Mouse (Mus musculus): Measurements from ENCODE around the gene Etnk2.

Gene Etnk2

GRCm38 (mm10) chr1:133382552-133383155, 19.3 kb downstream of the Etnk2 start:
- DNase-seq (ENCODE audit: low spot score): no peak

GRCm38 (mm10) chr1:133383157-133383783, 19.9 kb downstream of the Etnk2 start:
- no peak for DNase-seq (ENCODE audit: low spot score)

- DNase-seq (ENCODE audit: low spot score): peak; percentile 74
These were observed 22.1 kb downstream of the Etnk2 start for GRCm38 (mm10) chr1:133385506-133385905.

GRCm38 (mm10) chr1:133386209-133386608, 22.8 kb downstream of the Etnk2 start:
- no peak for DNase-seq (ENCODE audit: low spot score)

GRCm38 (mm10) chr1:133387539-133388268, 24.3 kb downstream of the Etnk2 start:
- no peak for DNase-seq (ENCODE audit: low spot score)

- no peak for DNase-seq (ENCODE audit: low spot score)
These were observed 31.3 kb downstream of the Etnk2 start for GRCm38 (mm10) chr1:133394702-133395101.

- no peak for DNase-seq (ENCODE audit: low spot score)
These were observed 33.3 kb downstream of the Etnk2 start for GRCm38 (mm10) chr1:133396693-133397092.

GRCm38 (mm10) chr1:133397094-133397482, 33.7 kb downstream of the Etnk2 start:
- DNase-seq (ENCODE audit: low spot score): no peak

GRCm38 (mm10) chr1:133397483-133398237, 34.3 kb downstream of the Etnk2 start:
- no peak for DNase-seq (ENCODE audit: low spot score)

- no peak for DNase-seq (ENCODE audit: low spot score)
These were observed 36.8 kb downstream of the Etnk2 start for GRCm38 (mm10) chr1:133400014-133400725.

- no peak for DNase-seq (ENCODE audit: low spot score)
These were observed 40.6 kb downstream of the Etnk2 start for GRCm38 (mm10) chr1:133404005-133404404.

GRCm38 (mm10) chr1:133406614-133407013, 43.2 kb downstream of the Etnk2 start:
- no peak for DNase-seq (ENCODE audit: low spot score)

- no peak for DNase-seq (ENCODE audit: low spot score)
These were observed 44.1 kb downstream of the Etnk2 start for GRCm38 (mm10) chr1:133407436-133407835.

GRCm38 (mm10) chr1:133408321-133408720, 44.9 kb downstream of the Etnk2 start:
- DNase-seq (ENCODE audit: low spot score): no peak

GRCm38 (mm10) chr1:133408880-133409516, 45.6 kb downstream of the Etnk2 start:
- DNase-seq (ENCODE audit: low spot score): no peak

- DNase-seq (ENCODE audit: low spot score): no peak
These were observed 46.4 kb downstream of the Etnk2 start for GRCm38 (mm10) chr1:133409786-133410185.

GRCm38 (mm10) chr1:133411506-133412147, 48.3 kb downstream of the Etnk2 start:
- no peak for DNase-seq (ENCODE audit: low spot score)

- DNase-seq (ENCODE audit: low spot score): no peak
These were observed 49.6 kb downstream of the Etnk2 start for GRCm38 (mm10) chr1:133412941-133413340.

- DNase-seq (ENCODE audit: low spot score): no peak
These were observed 51.7 kb downstream of the Etnk2 start for GRCm38 (mm10) chr1:133415086-133415485.

- no peak for DNase-seq (ENCODE audit: low spot score)
These were observed 52.1 kb downstream of the Etnk2 start for GRCm38 (mm10) chr1:133415505-133415904.

- no peak for DNase-seq (ENCODE audit: low spot score)
These were observed 53.1 kb downstream of the Etnk2 start for GRCm38 (mm10) chr1:133416472-133416871.
